Mouse (Mus musculus) stomach, postnatal 0 days (tissue): ENCODE data around the gene Tnfaip3.

ENCODE experiments used
- CTCF ChIP-seq: IDR thresholded peaks from 2 replicates; pipeline ENCODE4 v1.5.1; 2016; ENCODE audit warnings: antibody characterized with exemption, low read depth, mild to moderate bottlenecking, moderate library complexity
- EP300 ChIP-seq: optimal IDR thresholded peaks from 2 replicates; pipeline ENCODE3; 2016; ENCODE audit warnings: antibody characterized with exemption

GRCm38 (mm10) chr10:18996331-18996730, 19.1 kb downstream of the Tnfaip3 start:
- no peak for TF ChIP-seq CTCF
- TF ChIP-seq EP300: no peak
